Mouse (Mus musculus): Measurements from ENCODE around the gene Xrcc6.

Gene Xrcc6

GRCm38 (mm10) chr15:82071816-82072469 lies 84.3 kb downstream of the Xrcc6 start:
- in situ Hi-C loops (cut with MboI, MseI): no loop called here

DNA sequence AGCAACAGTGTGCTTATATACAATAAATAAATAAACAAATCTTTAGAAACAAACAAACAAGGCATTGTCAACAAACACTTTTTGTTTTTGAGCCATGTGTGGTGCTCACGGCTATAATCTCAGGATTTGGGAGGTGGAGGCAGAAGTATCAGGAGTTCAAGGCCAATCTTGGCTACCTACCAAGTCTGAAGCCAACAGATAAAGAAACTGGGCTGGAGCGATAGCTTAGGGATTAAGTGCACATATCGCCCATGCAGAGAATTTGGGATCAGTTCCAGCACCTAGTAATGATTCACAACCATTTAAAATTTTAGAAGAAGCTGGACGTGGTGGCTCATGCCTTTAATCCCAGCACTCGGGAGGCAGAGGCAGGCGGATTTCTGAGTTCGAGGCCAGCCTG lies 85.9 kb downstream of the Xrcc6 start:
- in situ Hi-C loops (cut with MboI, MseI): no loop called here

GRCm38 (mm10) chr15:82079883-82080282 lies 92.2 kb downstream of the Xrcc6 start:
- in situ Hi-C loops (cut with MboI, MseI): no loop called here

DNA sequence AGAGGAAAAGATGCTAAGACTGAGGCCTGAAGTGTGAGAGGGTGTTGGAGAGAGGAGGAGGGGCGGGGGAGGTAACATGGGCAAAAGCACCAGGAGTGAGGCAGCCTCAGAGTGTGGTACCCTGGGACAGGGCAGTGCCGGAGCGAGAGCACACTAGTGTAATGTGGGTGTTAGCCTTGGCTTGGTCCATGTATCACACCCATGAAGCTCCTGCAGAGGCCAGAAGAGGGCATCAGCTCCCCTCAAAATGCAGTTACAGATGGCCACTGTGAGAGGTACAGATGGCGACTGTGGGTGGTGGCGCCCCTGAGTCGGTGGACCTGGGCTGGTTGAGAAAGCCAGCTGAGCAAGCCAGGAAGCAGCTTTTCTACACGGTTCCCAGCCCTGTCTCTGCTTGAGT lies 93.5 kb downstream of the Xrcc6 start:
- in situ Hi-C loops (cut with MboI, MseI): no loop called here

- in situ Hi-C loops (cut with MboI, MseI): no loop called here
Measured at GRCm38 (mm10) chr15:82085606-82086005, 98.0 kb downstream of the Xrcc6 start.

DNA sequence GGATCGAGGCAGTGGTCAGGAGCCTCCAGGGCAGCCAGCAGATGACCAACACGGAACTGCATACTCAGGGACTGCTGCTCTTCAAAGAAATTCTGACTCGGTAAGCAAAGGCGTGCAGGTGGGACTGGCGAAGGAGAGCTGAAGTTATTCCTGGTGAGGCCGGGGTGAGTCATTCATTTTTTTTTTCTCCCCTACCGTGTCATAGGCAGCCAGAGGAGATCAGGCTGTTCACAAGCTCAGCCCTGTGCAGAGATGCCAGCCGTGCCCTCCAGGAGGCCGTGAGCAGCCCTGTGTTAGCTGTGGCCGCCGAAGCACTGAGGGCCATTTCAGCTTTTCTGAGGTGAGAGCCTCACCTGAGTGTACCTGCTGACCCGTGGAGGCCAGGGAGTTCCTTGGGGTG lies 98.5 kb downstream of the Xrcc6 start:
- in situ Hi-C loops (cut with MboI, MseI): no loop called here

DNA sequence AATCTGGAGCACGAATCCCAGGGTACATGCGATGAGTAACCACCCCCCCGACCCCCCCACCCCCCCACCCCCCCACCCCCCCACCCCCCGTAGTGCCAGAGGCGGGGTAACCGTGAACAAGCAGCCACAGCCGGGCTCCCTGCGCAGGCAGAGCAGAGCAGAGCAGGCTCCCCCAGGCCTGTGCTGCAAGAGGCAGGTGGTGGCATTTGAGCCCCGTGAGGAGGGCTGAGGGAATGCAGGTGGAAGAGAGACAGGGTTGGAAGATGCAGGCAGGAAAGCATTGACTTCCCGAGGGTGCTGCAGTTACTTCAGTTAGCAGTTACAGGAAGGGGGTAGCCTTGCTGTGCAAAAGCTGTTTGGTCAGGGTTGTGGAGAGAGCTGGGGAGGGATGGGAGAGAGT lies 99.6 kb downstream of the Xrcc6 start:
- in situ Hi-C loops (cut with MboI, MseI): no loop called here

Measured in T-helper 1 cell (primary cell).